ENCODE assay signal across 13 mouse cellular contexts in genomic region chr12:49400036-49400852, GRCm38 (mm10). TPM values are rescaled to one million over a fixed set of nuclear protein-coding genes. Genes with fewer than 3 reads are reported as not detected.
DNase-seq lines count a peak whose midpoint lies in the region; ATAC-seq and TF ChIP-seq lines count a peak whose summit lies in the region.
"Had no signal": no experiment of that assay in that cellular context is flagged by ENCODE, and none has a peak within 500 bp of the region (broad histone marks: within the 10 kb centered on the region; RNA-seq: fewer than 3 reads in every experiment).

No protein-coding gene starts in this region.

- TF ChIP-seq CTCF in lung, embryonic 14.5 days (IDR thresholded peaks at IDR 0.05; ENCODE audit: low read depth) = no peak
- TF ChIP-seq CTCF in cerebellum, adult 2 months (IDR thresholded peaks at IDR 0.05; ENCODE audit: borderline replicate concordance, insufficient read depth, low read depth, low read length) = no peak

- peak; percentile 1 for DNase-seq in lung, embryonic 14.5 days
- DNase-seq in lung, postnatal 25 days (ENCODE audit: low spot score) = no peak
- DNase-seq in embryonic facial prominence, embryonic 14.5 days (ENCODE audit: low spot score) = no peak
- peak; percentile 45 for DNase-seq in hindbrain, embryonic 11.5 days (ENCODE audit: low spot score)
- no peak for DNase-seq in cerebellum, adult 2 months
- DNase-seq: adrenal gland, postnatal 14 days; cerebellum, postnatal 25 days; lung, adult 2 months; thymus, postnatal 25 days had no signal

- no peak overlapping the region for H3K4me2 ChIP-seq in lung, embryonic 14.5 days
- H3K4me2 ChIP-seq in embryonic facial prominence, embryonic 14.5 days (ENCODE audit: low read depth, low read length) = peak overlapping the region; percentile 89; the same call in 1 of the 2 replicates
- peak overlapping the region; percentile 80 for H3K4me2 ChIP-seq in hindbrain, embryonic 11.5 days (replicated peaks; ENCODE audit: low read depth, low read length)
- H3K4me2 ChIP-seq in neural tube, embryonic 13.5 days = no peak overlapping the region

- H3K27ac ChIP-seq in lung, embryonic 14.5 days (ENCODE audit: low read depth) = no peak overlapping the region
- H3K27ac ChIP-seq in embryonic facial prominence, embryonic 14.5 days (replicated peaks; ENCODE audit: low read depth, low read length) = no peak overlapping the region
- no peak overlapping the region for H3K27ac ChIP-seq in hindbrain, embryonic 11.5 days (ENCODE audit: low read depth, low read length)
- no peak overlapping the region for H3K27ac ChIP-seq in neural tube, embryonic 13.5 days (replicated peaks)
- H3K27ac ChIP-seq in cerebellum, adult 2 months (ENCODE audit: insufficient read depth, low read length) = no peak overlapping the region

- no peak overlapping the region for H3K4me3 ChIP-seq in lung, embryonic 14.5 days (ENCODE audit: low read depth, low read length)
- H3K4me3 ChIP-seq in embryonic facial prominence, embryonic 14.5 days (ENCODE audit: low read depth, low read length) = peak overlapping the region; percentile 50; the same call in 1 of the 2 replicates
- no peak overlapping the region for H3K4me3 ChIP-seq in hindbrain, embryonic 11.5 days (ENCODE audit: low read depth, low read length)
- H3K4me3 ChIP-seq in neural tube, embryonic 13.5 days = no peak overlapping the region
- H3K4me3 ChIP-seq in cerebellum, adult 2 months (replicated peaks; ENCODE audit: insufficient read depth, low read depth, low read length) = no peak overlapping the region

- no peak for TF ChIP-seq POLR2A in cerebellum, adult 2 months (IDR thresholded peaks at IDR 0.05; ENCODE audit: borderline replicate concordance, insufficient read depth, low read length)

- 7% methylated on average over 9 of the region's 9 CpGs for WGBS in lung, embryonic 14.5 days
- WGBS in embryonic facial prominence, embryonic 14.5 days = 5% methylated on average over 9 of the region's 9 CpGs
- 2% methylated on average over 9 of the region's 9 CpGs for WGBS in hindbrain, embryonic 11.5 days
- WGBS in neural tube, embryonic 13.5 days = 2% methylated on average over 9 of the region's 9 CpGs
- 9% methylated on average over 9 of the region's 9 CpGs for WGBS in cerebellum, adult 2 months

- H3K9ac ChIP-seq in lung, embryonic 14.5 days = no peak overlapping the region
- no peak overlapping the region for H3K9ac ChIP-seq in embryonic facial prominence, embryonic 14.5 days (ENCODE audit: low read depth, low read length)
- H3K9ac ChIP-seq in hindbrain, embryonic 11.5 days (ENCODE audit: low read depth, low read length) = no peak overlapping the region
- no peak overlapping the region for H3K9ac ChIP-seq in neural tube, embryonic 13.5 days

- no peak for ATAC-seq in lung, embryonic 14.5 days (ENCODE audit: insufficient read depth)
- ATAC-seq in embryonic facial prominence, embryonic 14.5 days (ENCODE audit: low read depth) = no peak
- ATAC-seq in hindbrain, embryonic 11.5 days (ENCODE audit: low FRiP score) = no peak
- ATAC-seq in neural tube, embryonic 13.5 days (ENCODE audit: low read depth) = peak; percentile 27; the same call in 1 of the 2 replicates
- no peak for ATAC-seq in cerebellum, adult (ENCODE audit: insufficient number of reproducible peaks, low FRiP score, low TSS enrichment)

- no peaks in the 10 kb centered on the region for H3K36me3 ChIP-seq in lung, embryonic 14.5 days (ENCODE audit: insufficient read depth)
- no peaks in the 10 kb centered on the region for H3K36me3 ChIP-seq in embryonic facial prominence, embryonic 14.5 days (ENCODE audit: control insufficient read depth, insufficient read depth, low read length)
- H3K36me3 ChIP-seq in hindbrain, embryonic 11.5 days (ENCODE audit: control insufficient read depth, insufficient read depth, low read length) = no peaks in the 10 kb centered on the region
- no peaks in the 10 kb centered on the region for H3K36me3 ChIP-seq in neural tube, embryonic 13.5 days
- H3K36me3 ChIP-seq: G1E had no signal

- H3K27me3 ChIP-seq in lung, embryonic 14.5 days (ENCODE audit: insufficient read depth, low read length) = peaks cover 83% of the 10 kb centered on the region
- H3K27me3 ChIP-seq in embryonic facial prominence, embryonic 14.5 days (replicated peaks; ENCODE audit: control insufficient read depth, insufficient read depth, low read length) = peaks cover 82% of the 10 kb centered on the region
- H3K27me3 ChIP-seq in hindbrain, embryonic 11.5 days (ENCODE audit: control insufficient read depth, insufficient read depth, low read length) = peaks cover 60% of the 10 kb centered on the region
- H3K27me3 ChIP-seq in neural tube, embryonic 13.5 days = peaks cover 90% of the 10 kb centered on the region
- peaks cover 5% of the 10 kb centered on the region; the same call in 1 of the 2 replicates for H3K27me3 ChIP-seq in cerebellum, adult 2 months (ENCODE audit: control insufficient read depth, insufficient read depth, low read length)

- H3K4me1 ChIP-seq in lung, embryonic 14.5 days (ENCODE audit: insufficient read depth) = no peaks in the 10 kb centered on the region
- 0 out of 2 replicates have a peak, but pooled peaks cover 5% of the 10 kb centered on the region for H3K4me1 ChIP-seq in embryonic facial prominence, embryonic 14.5 days (ENCODE audit: control insufficient read depth, insufficient read depth, low read length)
- peaks cover 2% of the 10 kb centered on the region; the same call in 1 of the 2 replicates for H3K4me1 ChIP-seq in hindbrain, embryonic 11.5 days (replicated peaks; ENCODE audit: control insufficient read depth, insufficient read depth, low read length)
- peaks cover 12% of the 10 kb centered on the region for H3K4me1 ChIP-seq in neural tube, embryonic 13.5 days (replicated peaks)
- no peaks in the 10 kb centered on the region for H3K4me1 ChIP-seq in cerebellum, adult 2 months (ENCODE audit: control insufficient read depth, insufficient read depth, low read length)

- H3K9me3 ChIP-seq in lung, embryonic 14.5 days (ENCODE audit: low read depth, low read length) = no peaks in the 10 kb centered on the region
- H3K9me3 ChIP-seq in embryonic facial prominence, embryonic 14.5 days (ENCODE audit: control insufficient read depth, low read length) = no peaks in the 10 kb centered on the region
- no peaks in the 10 kb centered on the region for H3K9me3 ChIP-seq in hindbrain, embryonic 11.5 days (ENCODE audit: control insufficient read depth, low read length)
- no peaks in the 10 kb centered on the region for H3K9me3 ChIP-seq in neural tube, embryonic 13.5 days

RNA-seq across cellular contexts. Expression of gene Gm43517, which starts 15.3 kb away (rescaled TPM):
- not detected in 2 replicates for polyA plus RNA-seq in lung, embryonic 14.5 days (2014; fragmentation: Nextera tagmentation; extraction: Ambion mirVana)
- not detected in 2 replicates for polyA plus RNA-seq in embryonic facial prominence, embryonic 14.5 days (2014; fragmentation: Nextera tagmentation; extraction: Ambion mirVana)
- 0.08 TPM in 1 of 2 replicates, not detected in the other for polyA plus RNA-seq in hindbrain, embryonic 11.5 days (2014; fragmentation: Nextera tagmentation; extraction: Ambion mirVana)
- not detected in 2 replicates for polyA plus RNA-seq in neural tube, embryonic 13.5 days (2015; fragmentation: Nextera tagmentation; extraction: Ambion mirVana)
- polyA plus RNA-seq in cerebellum, adult 2 months (2012; rRNA removed) = not detected in 2 replicates
- polyA plus RNA-seq: G1E; intestine, embryonic 14.5 days; lung, adult 2 months had no signal

RNA-seq across cellular contexts. Expression of gene Foxg1, which starts 17.8 kb away (rescaled TPM):
- polyA plus RNA-seq in lung, embryonic 14.5 days (2014; fragmentation: Nextera tagmentation; extraction: Ambion mirVana) = 0.09 TPM in 1 of 2 replicates, not detected in the other
- polyA plus RNA-seq in embryonic facial prominence, embryonic 14.5 days (2014; fragmentation: Nextera tagmentation; extraction: Ambion mirVana) = 0.81 and 1.4 TPM in 2 replicates
- 0.39 and 0.49 TPM in 2 replicates for polyA plus RNA-seq in hindbrain, embryonic 11.5 days (2014; fragmentation: Nextera tagmentation; extraction: Ambion mirVana)
- polyA plus RNA-seq in neural tube, embryonic 13.5 days (2015; fragmentation: Nextera tagmentation; extraction: Ambion mirVana) = 0.06 and 0.29 TPM in 2 replicates
- not detected in 2 replicates for polyA plus RNA-seq in cerebellum, adult 2 months (2012; rRNA removed)
- polyA plus RNA-seq: G1E; intestine, embryonic 14.5 days had no signal

Comparison
In these comparisons a context has a peak if more than half of its experiments do, and no peak if none do; other contexts are left out.
1. DNase-seq: peak in lung, embryonic 14.5 days (single experiment) and hindbrain, embryonic 11.5 days (single experiment); none in lung, postnatal 25 days (single experiment), embryonic facial prominence, embryonic 14.5 days (single experiment) and cerebellum, adult 2 months (0 of 2).
2. H3K4me2 ChIP-seq: peak in embryonic facial prominence, embryonic 14.5 days (single experiment) and hindbrain, embryonic 11.5 days (single experiment); none in lung, embryonic 14.5 days (single experiment) and neural tube, embryonic 13.5 days (single experiment).